Mouse (Mus musculus) thymus, postnatal 10 days (tissue): ENCODE results near the gene Timm50.
A peak's percentile ranks its signal among the peaks of the same experiment; 100 is the strongest.

Experiments
- DNase-seq, 2 experiments: peaks; one replicate each; pipeline ENCODE4 v3.0.0; 2021; ENCODE audit warnings: low spot score in 2 of 2

Gene Timm50

GRCm38 (mm10) chr7:28326457-28326856, 14.6 kb upstream of the Timm50 start:
- no peak for DNase-seq

- no peak for DNase-seq
These were observed 13.4 kb upstream of the Timm50 start for GRCm38 (mm10) chr7:28325293-28325692.

- DNase-seq = no peak
These were observed 10.3 kb upstream of the Timm50 start for GRCm38 (mm10) chr7:28321974-28322720.

GRCm38 (mm10) chr7:28318714-28319113, 6.8 kb upstream of the Timm50 start:
- no peak for DNase-seq

- no peak for DNase-seq
These were observed 6.2 kb upstream of the Timm50 start for GRCm38 (mm10) chr7:28318036-28318435.

- no peak for DNase-seq
These were observed 534 bp downstream of the Timm50 start for GRCm38 (mm10) chr7:28311151-28311925.

GRCm38 (mm10) chr7:28309737-28310136, 2.1 kb downstream of the Timm50 start:
- DNase-seq = no peak

- no peak for DNase-seq
These were observed 5.7 kb downstream of the Timm50 start for GRCm38 (mm10) chr7:28306216-28306615.

- DNase-seq = no peak
These were observed 6.2 kb downstream of the Timm50 start for GRCm38 (mm10) chr7:28305641-28306040.

- DNase-seq = peak; percentile 44 to 56
These were observed 10.0 kb downstream of the Timm50 start, which contains the start of gene Dll3 for GRCm38 (mm10) chr7:28301616-28302433. Dll3 (minus strand) TSS chr7:28302238.

GRCm38 (mm10) chr7:28298837-28299625, 12.8 kb downstream of the Timm50 start:
- peak in 1 of 2 experiments; percentile 44 for DNase-seq

GRCm38 (mm10) chr7:28294481-28294880, 17.4 kb downstream of the Timm50 start:
- DNase-seq = no peak

GRCm38 (mm10) chr7:28290638-28291590, 21.0 kb downstream of the Timm50 start, which contains the start of gene Selenov:
Selenov (minus strand) TSS chr7:28291186.
- no peak for DNase-seq

GRCm38 (mm10) chr7:28290165-28290564, 21.7 kb downstream of the Timm50 start:
- DNase-seq = no peak

GRCm38 (mm10) chr7:28280630-28281029, 31.2 kb downstream of the Timm50 start:
- DNase-seq = peak; percentile 31 to 48

GRCm38 (mm10) chr7:28278279-28278652, 33.6 kb downstream of the Timm50 start:
- no peak for DNase-seq

GRCm38 (mm10) chr7:28277615-28278278, 34.1 kb downstream of the Timm50 start, which contains the start of gene Eid2b:
Eid2b (plus strand) TSS chr7:28277739.
- DNase-seq = peak; percentile 90 to 99

- DNase-seq = no peak
These were observed 34.6 kb downstream of the Timm50 start for GRCm38 (mm10) chr7:28277237-28277614.

- DNase-seq = no peak
These were observed 40.1 kb downstream of the Timm50 start for GRCm38 (mm10) chr7:28271761-28272160.
